Mouse (Mus musculus) testis, adult 2 months (tissue): ENCODE results near the gene Pgghg.

Experiments used
- CTCF ChIP-seq: fragments of 200-500 bp; IDR thresholded peaks from 2 replicates; pipeline ENCODE4 v1.5.1; 2012; ENCODE audit warnings: low read depth, mild to moderate bottlenecking, inconsistent platforms, low read length, moderate library complexity; ENCODE audit not compliant: control insufficient read depth, insufficient read depth, insufficient replicate concordance
- POLR2A ChIP-seq: fragments of 200-500 bp; IDR thresholded peaks from 2 replicates; pipeline ENCODE4 v1.6.1; 2012; ENCODE audit warnings: low read depth, mild to moderate bottlenecking, inconsistent platforms, low read length, moderate library complexity; ENCODE audit not compliant: control insufficient read depth

GRCm38 (mm10) chr7:140949255-140949654, 8.1 kb downstream of the Pgghg start:
- TF ChIP-seq POLR2A (no peak), CTCF (no peak)
